ENCODE assay signal across 11 mouse cellular contexts in genomic region chr17:30510171-30510570, GRCm38 (mm10).
DNase-seq lines count a peak whose midpoint lies in the region; ATAC-seq and TF ChIP-seq lines count a peak whose summit lies in the region.
"Had no signal": no experiment of that assay in that cellular context is flagged by ENCODE, and none has a peak within 500 bp of the region (broad histone marks: within the 10 kb centered on the region; RNA-seq: fewer than 3 reads in every experiment).

No protein-coding gene starts in this region.

- no peak for ATAC-seq in forebrain, postnatal 0 days

- WGBS in forebrain, postnatal 0 days: 45% methylated on average over 6 of the region's 6 CpGs
- WGBS in forebrain, embryonic 10.5 days: 67% methylated on average over 6 of the region's 6 CpGs

- H3K4me1 ChIP-seq in forebrain, postnatal 0 days (ENCODE audit: insufficient read depth): peaks cover 10% of the 10 kb centered on the region
- H3K4me1 ChIP-seq in forebrain, embryonic 10.5 days: peaks cover 49% of the 10 kb centered on the region
- peaks cover 6% of the 10 kb centered on the region; the same call in 1 of the 2 replicates for H3K4me1 ChIP-seq in E14TG2a.4 (replicated peaks; ENCODE audit: low read depth, low read length)

- H3K4me3 ChIP-seq in forebrain, postnatal 0 days (ENCODE audit: low read depth, low read length): no peak overlapping the region
- no peak overlapping the region for H3K4me3 ChIP-seq in forebrain, embryonic 10.5 days
- no peak overlapping the region for H3K4me3 ChIP-seq in E14TG2a.4 (replicated peaks; ENCODE audit: low read length)
- H3K4me3 ChIP-seq: forebrain, embryonic 12.5 days; myocyte had no signal

- no peak overlapping the region for H3K27ac ChIP-seq in forebrain, postnatal 0 days (ENCODE audit: low read depth, low read length)
- H3K27ac ChIP-seq in forebrain, embryonic 10.5 days: no peak overlapping the region
- H3K27ac ChIP-seq: forebrain, embryonic 12.5 days had no signal

- H3K4me2 ChIP-seq in forebrain, postnatal 0 days (ENCODE audit: low read depth): no peak overlapping the region
- H3K4me2 ChIP-seq: forebrain, embryonic 12.5 days had no signal

- TF ChIP-seq CTCF in forebrain, postnatal 0 days (IDR thresholded peaks at IDR 0.05; ENCODE audit: low read depth): peak; percentile 32
- TF ChIP-seq CTCF in E14TG2a.4 (conservative IDR thresholded peaks at IDR 0.05; ENCODE audit: low read length): peak; percentile 48

- intact Hi-C loops in left cerebral cortex, postnatal 4 days (cut with DNase I): no loop called here

- H3K27me3 ChIP-seq in forebrain, postnatal 0 days (ENCODE audit: insufficient read depth, low read length): no peaks in the 10 kb centered on the region
- no peaks in the 10 kb centered on the region for H3K27me3 ChIP-seq in forebrain, embryonic 10.5 days (ENCODE audit: poor library complexity, severe bottlenecking)
- no peaks in the 10 kb centered on the region for H3K27me3 ChIP-seq in E14TG2a.4 (ENCODE audit: insufficient read depth, low read length)
- H3K27me3 ChIP-seq: forebrain, embryonic 12.5 days had no signal

- 0 out of 2 replicates have a peak, but pooled peaks cover 3% of the 10 kb centered on the region for H3K36me3 ChIP-seq in forebrain, postnatal 0 days (ENCODE audit: insufficient read depth)
- 0 out of 2 replicates have a peak, but pooled peaks cover 2% of the 10 kb centered on the region for H3K36me3 ChIP-seq in forebrain, embryonic 10.5 days (replicated peaks)
- H3K36me3 ChIP-seq in E14TG2a.4 (ENCODE audit: insufficient read depth, low read length): peaks cover 27% of the 10 kb centered on the region

- DNase-seq in forebrain, postnatal 0 days: no peak
- no peak for DNase-seq in forebrain, embryonic 10.5 days (ENCODE audit: extremely low spot score, low spot score)
- peak; percentile 72 for DNase-seq in left cerebral cortex, postnatal 4 days
- DNase-seq in left cerebral cortex, adult 11 months (ENCODE audit: low spot score): no peak
- DNase-seq in cerebellum, adult 8-10 months: peak; percentile 85
- no peak for DNase-seq in urinary bladder, postnatal 14 days (ENCODE audit: low spot score)
- DNase-seq in lung, postnatal 14 days: no peak
- DNase-seq: lung, postnatal 4 days had no signal

- H3K9ac ChIP-seq in forebrain, postnatal 0 days: no peak overlapping the region
- H3K9ac ChIP-seq: forebrain, embryonic 12.5 days had no signal

- no peaks in the 10 kb centered on the region for H3K9me3 ChIP-seq in forebrain, postnatal 0 days (ENCODE audit: low read length)
- no peaks in the 10 kb centered on the region for H3K9me3 ChIP-seq in forebrain, embryonic 10.5 days
- no peaks in the 10 kb centered on the region for H3K9me3 ChIP-seq in E14TG2a.4 (ENCODE audit: low read length)
- H3K9me3 ChIP-seq: forebrain, embryonic 12.5 days had no signal

Comparison
In these comparisons a context has a peak if more than half of its experiments do, and no peak if none do; other contexts are left out.
1. DNase-seq: peak in left cerebral cortex, postnatal 4 days (single experiment) and cerebellum, adult 8-10 months (single experiment); none in forebrain, postnatal 0 days (single experiment), forebrain, embryonic 10.5 days (single experiment), left cerebral cortex, adult 11 months (single experiment), urinary bladder, postnatal 14 days (single experiment) and lung, postnatal 14 days (single experiment).